Mouse (Mus musculus): ENCODE data around the gene Nup214. TPM values are rescaled to one million over a fixed set of nuclear protein-coding genes. Genes with fewer than 3 reads are reported as not detected.

The Nup214 gene
- polyA plus RNA-seq, 1 experiment, result 80.0 TPM

DNA sequence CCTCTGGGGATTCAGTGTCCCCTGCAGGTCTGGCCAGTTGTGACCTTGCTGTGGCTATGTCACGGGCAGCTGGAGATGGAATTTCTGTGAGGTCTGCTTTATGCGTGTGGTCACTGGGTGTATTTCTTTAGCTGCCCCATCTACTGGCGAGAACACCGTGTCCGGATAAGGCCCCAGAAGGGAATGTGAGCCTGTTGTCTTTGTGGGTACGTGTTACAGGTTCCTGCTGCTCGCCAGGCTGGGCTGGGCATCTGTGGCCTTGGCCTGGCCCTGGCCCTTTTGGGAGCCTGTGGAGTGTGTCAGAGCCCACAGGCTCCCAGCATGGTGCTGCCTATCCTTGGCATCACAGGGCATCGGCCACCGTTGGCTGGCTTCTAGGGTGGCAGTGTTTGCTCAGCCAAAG lies 19.5 kb upstream of the Nup214 start:
- no peak overlapping the region for H3K4me3 ChIP-seq (replicated peaks; ENCODE audit: control insufficient read depth, low read depth, low read length)
- no peaks in the 10 kb centered on the region; the same call in 1 of the 2 replicates for H3K4me1 ChIP-seq (ENCODE audit: control insufficient read depth, insufficient read depth, low read length)
- no peak for TF ChIP-seq POLR2A (IDR thresholded peaks at IDR 0.05; ENCODE audit: borderline replicate concordance, control insufficient read depth, low read depth, low read length)
- TF ChIP-seq CTCF (IDR thresholded peaks at IDR 0.05; ENCODE audit: control insufficient read depth, insufficient read depth, low read length), result no peak
- no peak overlapping the region for H3K27ac ChIP-seq (ENCODE audit: control insufficient read depth, insufficient read depth, low read depth, low read length, poor library complexity)
- 85% methylated on average over 9 of the region's 9 CpGs for WGBS

DNA sequence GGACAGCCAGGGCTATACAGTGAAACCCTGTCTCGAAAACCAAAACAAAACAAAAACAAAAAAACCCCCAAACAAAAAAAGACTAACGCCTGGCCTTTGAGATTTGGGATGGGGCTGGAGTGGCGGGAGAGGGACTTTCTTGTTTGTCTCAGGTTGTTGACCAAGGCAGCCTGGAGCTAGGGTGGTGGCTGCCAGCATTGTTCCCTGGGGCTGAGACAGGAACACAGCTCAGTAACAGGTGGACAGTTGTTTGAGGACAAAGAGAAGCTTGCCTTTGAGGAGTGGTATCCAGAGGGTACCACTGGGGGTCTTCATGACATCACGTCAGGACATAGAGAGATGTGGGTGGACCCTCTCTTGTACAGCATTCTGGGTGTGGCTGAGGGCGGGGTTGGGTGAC lies 18.6 kb upstream of the Nup214 start:
- no peak for TF ChIP-seq POLR2A (IDR thresholded peaks at IDR 0.05; ENCODE audit: borderline replicate concordance, control insufficient read depth, low read depth, low read length)
- TF ChIP-seq CTCF (IDR thresholded peaks at IDR 0.05; ENCODE audit: control insufficient read depth, insufficient read depth, low read length), result no peak
- Histone ChIP-seq H3K4me3 (replicated peaks; ENCODE audit: control insufficient read depth, low read depth, low read length) (no peak overlapping the region), H3K27ac (ENCODE audit: control insufficient read depth, insufficient read depth, low read depth, low read length, poor library complexity) (no peak overlapping the region), H3K4me1 (ENCODE audit: control insufficient read depth, insufficient read depth, low read length) (no peaks in the 10 kb centered on the region; the same call in 1 of the 2 replicates)
- WGBS, result 76% methylated on average over 5 of the region's 5 CpGs

DNA sequence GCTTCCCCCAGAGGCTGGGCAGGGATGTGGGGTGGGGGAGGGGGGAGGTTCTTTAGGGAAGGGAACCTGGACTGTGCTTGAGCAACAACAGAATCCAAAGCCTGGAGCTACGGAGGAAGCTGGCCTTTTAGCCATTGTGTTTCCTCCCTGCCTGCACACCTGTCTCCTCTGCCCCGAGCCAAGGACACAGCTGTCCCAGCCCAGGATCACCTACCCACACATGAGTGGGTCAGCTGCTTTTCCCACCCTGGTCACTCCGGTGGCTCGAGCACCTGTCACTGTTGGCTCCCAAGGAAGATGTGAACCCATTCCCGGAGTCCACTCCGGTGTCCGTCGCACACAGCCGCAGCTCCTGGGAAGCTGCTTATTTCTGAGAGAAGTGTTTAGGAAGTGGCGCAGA lies 17.0 kb upstream of the Nup214 start:
- no peaks in the 10 kb centered on the region; the same call in 1 of the 2 replicates for H3K4me1 ChIP-seq (ENCODE audit: control insufficient read depth, insufficient read depth, low read length)
- WGBS, result 90% methylated on average over 10 of the region's 10 CpGs
- no peak overlapping the region for H3K27ac ChIP-seq (ENCODE audit: control insufficient read depth, insufficient read depth, low read depth, low read length, poor library complexity)
- no peak overlapping the region for H3K4me3 ChIP-seq (replicated peaks; ENCODE audit: control insufficient read depth, low read depth, low read length)
- TF ChIP-seq CTCF (IDR thresholded peaks at IDR 0.05; ENCODE audit: control insufficient read depth, insufficient read depth, low read length) (no peak), POLR2A (IDR thresholded peaks at IDR 0.05; ENCODE audit: borderline replicate concordance, control insufficient read depth, low read depth, low read length) (no peak)

DNA sequence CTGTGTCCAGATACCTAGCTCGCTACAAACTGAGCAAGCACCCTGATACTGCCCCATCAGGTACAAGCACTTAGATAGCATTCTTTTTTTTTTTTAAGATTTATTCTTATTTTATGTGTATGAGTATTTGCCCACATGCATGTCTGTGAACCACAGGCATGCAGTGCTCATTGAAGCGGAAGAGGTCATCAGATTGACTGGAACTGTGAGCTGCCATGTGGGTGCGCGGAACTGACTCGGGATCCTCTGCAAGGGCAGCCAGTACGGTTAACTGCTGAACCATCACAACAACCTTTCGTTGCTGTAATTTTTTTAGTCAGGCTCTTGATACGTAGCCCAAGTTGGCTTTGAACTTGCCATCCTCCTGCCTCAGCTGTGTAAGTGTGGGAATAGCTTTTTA lies 13.2 kb upstream of the Nup214 start:
- Histone ChIP-seq H3K27ac (ENCODE audit: control insufficient read depth, insufficient read depth, low read depth, low read length, poor library complexity) (no peak overlapping the region), H3K4me1 (ENCODE audit: control insufficient read depth, insufficient read depth, low read length) (no peaks in the 10 kb centered on the region; the same call in 1 of the 2 replicates), H3K4me3 (replicated peaks; ENCODE audit: control insufficient read depth, low read depth, low read length) (no peak overlapping the region)
- TF ChIP-seq POLR2A (IDR thresholded peaks at IDR 0.05; ENCODE audit: borderline replicate concordance, control insufficient read depth, low read depth, low read length) (no peak), CTCF (IDR thresholded peaks at IDR 0.05; ENCODE audit: control insufficient read depth, insufficient read depth, low read length) (no peak)
- 91% methylated on average over 8 of the region's 8 CpGs for whole genome bisulfite sequencing

DNA sequence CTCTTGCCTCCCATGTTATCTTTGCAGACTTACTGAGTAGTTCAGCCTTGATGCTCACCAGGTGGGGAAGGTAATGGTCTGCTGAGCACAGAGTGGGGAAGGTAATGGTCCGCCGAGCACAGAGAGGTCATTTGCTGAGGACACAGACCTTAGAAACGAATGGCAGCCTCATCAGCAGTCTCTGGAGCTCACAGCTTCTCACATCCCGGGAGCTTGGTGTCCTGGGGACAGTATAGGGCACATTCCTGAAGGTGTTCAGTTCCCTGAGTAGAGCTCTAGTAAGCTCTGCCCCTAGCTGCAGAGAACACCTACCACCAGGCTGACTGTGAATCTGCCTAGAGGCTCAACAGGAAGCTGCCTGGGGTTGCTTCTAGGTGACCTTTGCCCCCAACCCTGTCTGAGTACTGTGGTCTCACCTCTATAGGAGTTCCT lies 12.4 kb upstream of the Nup214 start:
- no peak for TF ChIP-seq CTCF (IDR thresholded peaks at IDR 0.05; ENCODE audit: control insufficient read depth, insufficient read depth, low read length)
- TF ChIP-seq POLR2A (IDR thresholded peaks at IDR 0.05; ENCODE audit: borderline replicate concordance, control insufficient read depth, low read depth, low read length), result no peak
- no peak overlapping the region for H3K27ac ChIP-seq (ENCODE audit: control insufficient read depth, insufficient read depth, low read depth, low read length, poor library complexity)
- H3K4me1 ChIP-seq (ENCODE audit: control insufficient read depth, insufficient read depth, low read length), result no peaks in the 10 kb centered on the region; the same call in 1 of the 2 replicates
- no peak overlapping the region for H3K4me3 ChIP-seq (replicated peaks; ENCODE audit: control insufficient read depth, low read depth, low read length)
- 62% methylated on average over 4 of the region's 4 CpGs for WGBS

DNA sequence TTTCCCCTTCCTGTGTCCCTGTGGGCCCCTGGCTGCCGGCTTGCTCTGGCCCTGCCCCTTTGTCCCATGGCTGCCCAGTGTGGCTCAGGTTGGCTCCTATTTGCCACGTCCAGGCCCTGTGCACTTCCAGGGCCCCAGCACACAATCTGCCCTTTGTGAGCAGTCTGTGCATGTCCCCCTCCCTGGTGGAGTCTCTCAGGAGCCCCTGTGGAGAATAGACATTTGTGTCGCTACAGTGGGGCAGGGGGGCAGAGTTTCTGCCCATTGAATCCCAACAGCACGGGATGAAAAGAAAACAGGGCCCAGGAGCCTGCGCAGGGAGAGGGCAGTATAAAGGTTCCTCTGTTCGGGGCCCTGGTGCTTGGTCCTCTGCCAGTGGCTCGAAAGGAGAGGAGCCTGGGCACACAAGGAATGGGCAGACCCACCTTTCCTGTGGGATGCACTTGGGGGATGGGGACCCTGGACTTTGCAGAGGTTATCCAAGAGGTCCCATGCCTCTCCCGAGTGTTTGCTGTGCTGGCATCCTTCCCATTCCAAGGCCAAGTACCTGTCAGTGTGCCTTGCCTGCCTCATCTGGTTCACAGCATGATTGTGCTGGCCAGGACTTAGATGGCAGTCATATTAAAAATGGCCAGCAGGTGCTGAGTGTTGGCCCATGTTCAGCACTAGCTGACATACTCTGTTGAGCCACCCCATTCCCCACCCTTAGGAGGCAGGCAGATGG lies 11.6 kb upstream of the Nup214 start:
- 74% methylated on average over 8 of the region's 8 CpGs for WGBS
- no peak for TF ChIP-seq POLR2A (IDR thresholded peaks at IDR 0.05; ENCODE audit: borderline replicate concordance, control insufficient read depth, low read depth, low read length)
- no peak for TF ChIP-seq CTCF (IDR thresholded peaks at IDR 0.05; ENCODE audit: control insufficient read depth, insufficient read depth, low read length)
- Histone ChIP-seq H3K4me1 (ENCODE audit: control insufficient read depth, insufficient read depth, low read length) (no peaks in the 10 kb centered on the region), H3K4me3 (replicated peaks; ENCODE audit: control insufficient read depth, low read depth, low read length) (no peak overlapping the region), H3K27ac (ENCODE audit: control insufficient read depth, insufficient read depth, low read depth, low read length, poor library complexity) (no peak overlapping the region)

GRCm38 (mm10) chr2:31963491-31963890 lies 10.7 kb upstream of the Nup214 start:
- WGBS, result 82% methylated on average over 7 of the region's 7 CpGs
- no peak overlapping the region for H3K27ac ChIP-seq (ENCODE audit: control insufficient read depth, insufficient read depth, low read depth, low read length, poor library complexity)
- no peak for TF ChIP-seq CTCF (IDR thresholded peaks at IDR 0.05; ENCODE audit: control insufficient read depth, insufficient read depth, low read length)
- no peak for TF ChIP-seq POLR2A (IDR thresholded peaks at IDR 0.05; ENCODE audit: borderline replicate concordance, control insufficient read depth, low read depth, low read length)
- no peak overlapping the region for H3K4me3 ChIP-seq (replicated peaks; ENCODE audit: control insufficient read depth, low read depth, low read length)
- no peaks in the 10 kb centered on the region for H3K4me1 ChIP-seq (ENCODE audit: control insufficient read depth, insufficient read depth, low read length)

DNA sequence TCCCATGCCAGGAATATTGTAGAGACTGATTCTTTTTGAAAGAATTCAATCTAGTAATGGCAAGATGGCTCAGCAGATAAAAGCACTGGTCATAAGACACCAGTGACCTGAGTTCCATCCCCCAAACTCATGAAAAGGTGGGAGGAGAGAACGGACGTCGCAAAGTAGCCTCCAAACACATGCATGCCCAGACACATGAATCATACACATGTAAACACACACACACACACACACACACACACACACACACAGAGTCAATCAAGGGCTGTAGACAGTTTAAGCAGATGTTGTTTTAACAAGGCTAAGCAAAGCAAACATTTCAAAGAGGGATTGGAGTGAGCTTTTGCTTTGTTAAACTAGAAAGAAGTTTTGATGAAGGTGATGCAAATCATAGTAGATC lies 10.0 kb upstream of the Nup214 start:
- Histone ChIP-seq H3K27ac (ENCODE audit: control insufficient read depth, insufficient read depth, low read depth, low read length, poor library complexity) (no peak overlapping the region), H3K4me3 (replicated peaks; ENCODE audit: control insufficient read depth, low read depth, low read length) (no peak overlapping the region), H3K4me1 (ENCODE audit: control insufficient read depth, insufficient read depth, low read length) (no peaks in the 10 kb centered on the region)
- 92% methylated on average over 3 of the region's 3 CpGs for WGBS
- no peak for TF ChIP-seq CTCF (IDR thresholded peaks at IDR 0.05; ENCODE audit: control insufficient read depth, insufficient read depth, low read length)
- no peak for TF ChIP-seq POLR2A (IDR thresholded peaks at IDR 0.05; ENCODE audit: borderline replicate concordance, control insufficient read depth, low read depth, low read length)
